ENCODE assay signal across 15 mouse cellular contexts in genomic region chr4:83311481-83311880, GRCm38 (mm10).
"Had no signal": no experiment of that assay in that cellular context is flagged by ENCODE, and none has a peak within 500 bp of the region (broad histone marks: within the 10 kb centered on the region; RNA-seq: fewer than 3 reads in every experiment).

No protein-coding gene starts in this region.

- H3K4me3 ChIP-seq: left cerebral cortex, adult 2 months; liver, embryonic 13.5 days; megakaryocyte, embryonic 14.5 days; midbrain, embryonic 10.5 days; midbrain, embryonic 13.5 days; myocyte; neural tube, embryonic 13.5 days had no signal

- H3K4me1 ChIP-seq: midbrain, embryonic 13.5 days had no signal

- H3K9ac ChIP-seq: liver, embryonic 13.5 days; lung, embryonic 14.5 days; midbrain, embryonic 13.5 days; neural tube, embryonic 13.5 days had no signal

- H3K9me3 ChIP-seq: liver, embryonic 13.5 days; megakaryocyte, embryonic 14.5 days; midbrain, embryonic 10.5 days; midbrain, embryonic 13.5 days; neural tube, embryonic 13.5 days had no signal

- DNase-seq: layer of hippocampus, postnatal 36 days; liver, embryonic 13.5 days; lung, embryonic 14.5 days; retina, postnatal 1 day; right cerebral cortex, postnatal 25 days; thymus, adult 18-20 months; thymus, postnatal 36 days had no signal

- ATAC-seq: lung, postnatal 0 days; midbrain, embryonic 13.5 days; midbrain, embryonic 16.5 days had no signal

- H3K4me2 ChIP-seq: liver, embryonic 13.5 days; lung, embryonic 14.5 days; midbrain, embryonic 13.5 days; neural tube, embryonic 13.5 days had no signal

- H3K27ac ChIP-seq: left cerebral cortex, adult 2 months; liver, embryonic 13.5 days; midbrain, embryonic 10.5 days; midbrain, embryonic 13.5 days; neural tube, embryonic 13.5 days had no signal

- H3K36me3 ChIP-seq: liver, embryonic 13.5 days; midbrain, embryonic 10.5 days; midbrain, embryonic 13.5 days; neural tube, embryonic 13.5 days had no signal

- H3K27me3 ChIP-seq: liver, embryonic 13.5 days; midbrain, embryonic 13.5 days had no signal
